Mouse (Mus musculus): ENCODE measurements around the gene Yju2.
"Not testable (repeated sequence)": the region's sequence is repeated elsewhere in the genome, so short reads cannot be mapped to it uniquely, and the experiment has no call there.

Gene Yju2
- long read RNA-seq, experiment 1, transcript Yju2-201 (8 exons, 1,660 nt) = major isoform, 5 of 6 reads
- long read RNA-seq, experiment 1, partial matches to known transcripts = 0 of 6 reads
- long read RNA-seq, experiment 1, other reads (novel, unspliced or antisense) = 1 of 6 reads
- long read RNA-seq, experiment 2, transcript Yju2-201 (8 exons, 1,660 nt) = major isoform, 7 of 13 reads
- long read RNA-seq, experiment 2, partial matches to known transcripts = 3 of 13 reads
- long read RNA-seq, experiment 2, other reads (novel, unspliced or antisense) = 3 of 13 reads

DNA sequence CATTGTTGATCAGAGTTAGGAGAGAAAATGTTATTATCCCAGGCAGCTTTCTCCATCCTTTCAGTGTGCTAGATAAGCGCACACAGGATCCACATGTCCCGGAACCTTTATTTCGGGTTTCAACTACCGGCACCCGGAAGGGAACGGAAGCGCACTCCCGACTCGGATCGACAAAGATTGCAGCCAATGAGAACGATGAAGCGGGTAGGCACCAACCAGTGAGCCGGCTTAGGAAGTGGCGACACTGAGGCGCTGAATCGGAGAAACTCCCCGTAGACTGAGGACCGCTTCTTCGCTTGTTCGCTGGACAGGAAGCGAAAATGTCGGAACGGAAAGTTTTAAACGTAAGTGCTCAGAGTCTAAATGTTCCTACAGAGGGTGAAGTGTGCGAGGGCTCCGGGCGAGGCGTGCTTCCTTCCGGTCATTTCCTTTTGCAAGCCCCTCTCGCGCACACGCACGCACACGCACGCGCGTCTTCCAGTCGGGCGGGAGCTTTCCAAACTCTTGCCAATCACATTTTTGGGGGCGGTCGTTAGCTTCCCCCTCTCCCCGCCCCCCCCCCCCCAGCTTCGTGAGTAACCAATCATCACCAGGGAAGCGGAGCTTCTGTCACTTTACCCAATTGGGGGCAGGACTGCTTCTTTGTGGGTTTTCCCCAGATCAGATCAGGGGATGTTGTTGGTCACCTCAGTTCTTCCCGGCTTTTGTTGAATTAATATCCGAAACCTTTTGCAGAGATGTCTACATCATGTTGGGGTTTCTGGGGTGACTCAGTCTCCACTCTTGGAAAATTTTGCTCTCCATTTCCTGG, at the start of gene Yju2:
TSS of gene Yju2 (plus strand) at position 182 of the 811 bp plus-strand sequence.
- intact Hi-C loops (cut with DNase I) = loop anchor here (5.0 to 10.0 kb wide), 2 partner anchors 53 to 254 kb away; no protein-coding TSS in a partner anchor

DNA sequence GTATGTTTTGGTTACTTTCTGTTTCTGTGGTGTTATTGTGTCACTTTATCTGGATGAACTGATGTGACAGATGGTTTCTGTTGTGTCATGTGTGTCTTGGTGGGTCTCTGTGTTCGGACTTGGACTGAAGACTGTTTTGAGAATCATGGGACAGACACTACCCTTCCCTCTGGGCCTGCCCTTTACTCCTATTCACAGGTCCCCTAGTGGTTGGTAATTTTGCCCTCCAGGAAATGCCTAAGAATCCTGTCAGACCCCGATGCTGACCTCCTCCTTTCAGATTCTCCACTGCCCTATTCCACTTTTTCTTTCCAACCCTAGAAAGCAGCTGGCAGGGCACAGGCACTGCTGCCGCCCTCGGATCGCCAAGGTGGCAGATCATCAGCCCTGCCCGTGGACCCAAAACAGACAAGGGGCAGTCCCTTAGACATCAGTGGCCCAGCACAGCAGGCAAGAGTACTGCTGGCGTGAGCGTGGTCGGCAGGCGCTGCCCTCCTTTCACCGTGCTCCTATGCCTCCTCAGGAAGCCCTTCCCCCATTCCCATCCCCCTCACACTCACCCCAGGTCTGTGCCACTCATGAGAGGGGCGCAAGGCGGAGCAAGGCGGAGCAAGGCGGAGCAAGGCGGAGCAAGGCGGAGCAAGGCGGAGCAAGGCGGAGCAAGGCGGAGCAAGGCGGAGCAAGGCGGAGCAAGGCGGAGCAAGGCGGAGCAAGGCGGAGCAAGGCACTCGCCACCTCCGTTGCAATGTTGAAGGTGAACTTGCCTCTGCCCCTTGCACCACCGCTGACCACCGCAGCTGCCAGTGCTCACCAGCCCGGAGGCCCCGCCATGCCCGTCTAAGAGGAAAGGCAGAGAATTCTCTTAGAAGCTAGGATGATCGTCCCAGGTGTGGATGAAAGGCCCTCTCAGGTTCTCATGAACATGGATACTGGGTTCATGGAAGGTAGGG, 27.1 kb upstream of the Yju2 start:
- intact Hi-C loops (cut with DNase I) = no loop called here

DNA sequence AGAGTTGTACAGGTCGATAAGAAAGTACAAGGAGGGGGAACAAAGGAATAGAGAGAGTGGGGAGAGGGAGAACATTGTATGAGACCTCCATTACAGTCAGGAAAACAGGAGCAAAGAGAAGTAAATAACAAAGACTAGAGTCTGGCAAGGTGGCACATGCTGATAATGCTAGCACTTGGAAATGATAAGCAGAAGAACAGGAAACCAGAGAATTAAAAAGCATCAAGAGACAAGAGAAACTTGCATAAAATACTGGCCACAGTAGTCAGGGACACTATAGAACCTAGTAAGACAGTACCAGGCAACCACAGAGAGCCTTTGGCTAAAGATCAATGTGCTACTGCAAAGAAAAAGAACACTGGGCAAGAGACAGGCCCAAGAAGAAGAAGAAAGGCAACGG, 26.3 kb upstream of the Yju2 start:
- intact Hi-C loops (cut with DNase I) = no loop called here

DNA sequence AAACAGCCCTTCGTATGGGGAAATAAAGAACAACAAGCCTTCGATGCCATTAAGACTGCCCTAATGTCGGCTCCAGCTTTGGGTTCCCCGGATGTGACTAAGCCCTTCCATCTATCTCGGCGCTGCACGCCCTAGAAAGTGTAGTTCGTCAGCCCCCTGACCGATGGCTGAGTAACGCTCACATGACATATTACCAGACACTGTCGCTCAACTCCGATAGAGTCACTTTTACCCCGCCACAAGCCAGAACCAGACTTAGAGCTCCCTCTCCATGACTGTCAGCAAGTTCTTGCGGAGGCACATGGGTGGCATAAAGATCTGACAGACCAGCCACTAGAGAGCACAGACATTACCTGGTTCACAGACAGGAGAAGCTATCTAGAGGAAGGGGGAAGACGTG, 25.7 kb upstream of the Yju2 start:
- intact Hi-C loops (cut with DNase I) = no loop called here

DNA sequence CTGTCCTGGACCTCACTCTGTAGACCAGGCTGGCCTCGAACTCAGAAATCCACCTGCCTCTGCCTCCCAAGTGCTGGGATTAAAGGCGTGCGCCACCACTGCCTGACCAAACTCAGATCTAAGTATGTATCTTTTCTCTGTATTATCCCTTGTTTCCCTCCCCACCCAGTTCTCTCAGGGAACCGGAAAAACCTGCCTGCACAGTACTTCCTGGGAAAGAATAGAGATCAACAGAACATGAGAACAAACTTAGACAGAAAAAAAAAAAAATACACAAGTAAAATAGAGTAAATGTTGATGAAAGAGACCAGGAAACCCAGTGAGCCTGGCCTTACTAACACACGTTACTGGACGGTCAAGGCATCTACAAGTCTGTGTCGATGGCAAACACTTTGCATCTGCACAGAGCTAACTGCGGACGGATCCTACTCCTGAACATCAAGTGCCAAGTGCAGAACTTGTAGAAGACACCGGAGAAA, 14.5 kb upstream of the Yju2 start:
- intact Hi-C loops (cut with DNase I) = not testable (repeated sequence)

DNA sequence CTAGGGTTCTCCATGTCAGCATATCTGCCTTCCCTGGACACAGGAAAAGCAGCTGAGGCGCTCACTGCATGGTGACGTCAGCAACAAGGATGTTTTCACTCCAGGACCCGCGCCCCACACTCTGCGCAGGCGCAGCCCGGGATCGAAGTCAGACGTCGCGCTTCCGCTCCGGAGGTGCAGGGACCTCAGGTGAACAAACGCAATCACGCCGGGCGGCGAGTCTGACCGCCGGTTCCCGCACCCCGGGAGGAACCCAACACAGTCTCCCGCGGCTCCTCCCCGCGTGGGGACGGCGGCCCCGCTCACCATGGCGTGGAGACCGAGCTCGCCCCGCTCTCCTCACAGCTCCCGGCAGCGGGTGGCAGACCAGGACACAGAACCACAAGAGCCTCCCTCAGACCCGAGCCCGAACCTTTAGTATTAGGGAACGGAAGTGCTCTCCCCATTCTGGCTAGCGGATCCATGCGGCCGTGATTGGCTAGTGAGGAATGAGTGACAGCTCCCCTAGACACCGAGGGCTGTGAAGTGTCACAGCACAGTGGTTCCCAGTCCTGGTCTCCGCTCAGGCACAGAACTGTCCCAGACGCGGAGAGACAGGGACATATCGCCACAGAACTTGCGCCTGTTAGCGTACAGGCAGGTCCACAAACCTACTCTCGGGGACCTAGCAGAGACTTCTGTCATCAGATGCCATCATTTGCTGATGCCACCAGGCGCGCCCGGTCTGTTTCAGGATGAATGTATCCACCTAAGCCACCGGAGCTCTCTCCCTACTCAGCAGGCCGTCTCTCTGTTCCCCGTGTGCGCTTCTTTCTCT, 13.8 kb upstream of the Yju2 start:
- intact Hi-C loops (cut with DNase I) = loop anchor here (5.0 kb wide), 1 partner anchor 53 kb away; the partner anchor contains the start of gene Zfp959

DNA sequence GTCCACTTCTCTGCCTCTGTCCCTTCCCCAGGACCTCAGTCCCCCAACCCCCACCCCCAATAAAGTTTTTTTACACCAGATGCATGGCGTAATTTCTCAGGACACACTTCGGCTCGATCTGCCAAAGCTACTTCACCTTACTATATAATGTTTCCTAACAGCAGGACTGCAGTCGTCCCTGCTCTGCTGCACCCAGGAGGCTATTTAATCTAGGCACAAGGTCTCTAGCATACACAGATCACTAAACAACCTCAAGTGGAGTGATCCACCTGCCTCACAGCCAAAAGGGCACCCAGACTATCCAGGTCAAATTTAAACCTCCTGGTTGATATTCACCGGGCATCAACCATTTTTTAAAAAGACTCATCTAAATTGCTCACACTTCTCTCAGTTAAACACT, 13.2 kb upstream of the Yju2 start:
- intact Hi-C loops (cut with DNase I) = loop anchor here (5.0 kb wide), 1 partner anchor 53 kb away; the partner anchor contains the start of gene Zfp959

DNA sequence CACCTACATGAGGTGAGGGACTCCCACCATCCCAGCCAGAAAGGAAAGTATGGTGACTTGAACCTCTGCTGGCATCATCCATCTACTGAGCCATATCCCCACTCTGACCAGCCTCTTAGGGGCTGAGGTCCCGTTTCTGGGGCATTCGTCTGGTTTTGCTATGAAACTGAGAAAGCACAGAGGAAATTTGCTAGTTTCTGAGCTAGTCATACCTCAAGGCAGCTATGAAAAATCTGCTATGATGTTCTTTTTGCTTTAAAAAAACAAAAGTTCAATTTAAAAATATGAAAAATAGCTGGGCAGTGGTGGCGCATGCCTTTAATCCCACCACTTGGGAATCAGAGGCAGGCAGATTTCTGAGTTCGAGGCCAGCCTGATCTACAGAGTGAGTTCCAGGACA, 10.3 kb upstream of the Yju2 start:
- intact Hi-C loops (cut with DNase I) = loop anchor here (5.0 kb wide), 1 partner anchor 56 kb away; the partner anchor contains the start of gene Zfp959

DNA sequence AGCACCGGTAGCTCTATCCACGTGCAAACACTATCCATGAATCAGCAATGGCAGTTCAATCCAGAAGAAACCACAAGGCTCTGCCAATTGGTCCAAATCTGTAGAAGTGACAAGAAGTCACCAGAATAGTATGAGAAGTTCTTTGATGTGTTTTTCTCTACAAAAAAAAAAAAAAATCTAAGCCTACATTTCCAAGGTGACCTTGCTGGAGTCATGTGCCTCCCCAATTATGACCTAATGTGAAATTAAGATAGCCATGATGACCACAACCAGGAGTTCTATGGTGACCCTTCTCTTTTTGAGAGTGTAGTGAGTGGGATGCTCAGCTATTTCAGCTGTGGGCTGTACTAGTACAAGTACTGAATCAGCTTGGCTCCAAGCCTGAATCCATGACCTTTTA, 9.5 kb upstream of the Yju2 start, which contains the start of gene Zfp119b:
TSS of gene Zfp119b (minus strand) at position 101 of the 400 bp plus-strand sequence.
- intact Hi-C loops (cut with DNase I) = loop anchor here (5.0 kb wide), 1 partner anchor 57 kb away; the partner anchor contains the start of gene Zfp959

DNA sequence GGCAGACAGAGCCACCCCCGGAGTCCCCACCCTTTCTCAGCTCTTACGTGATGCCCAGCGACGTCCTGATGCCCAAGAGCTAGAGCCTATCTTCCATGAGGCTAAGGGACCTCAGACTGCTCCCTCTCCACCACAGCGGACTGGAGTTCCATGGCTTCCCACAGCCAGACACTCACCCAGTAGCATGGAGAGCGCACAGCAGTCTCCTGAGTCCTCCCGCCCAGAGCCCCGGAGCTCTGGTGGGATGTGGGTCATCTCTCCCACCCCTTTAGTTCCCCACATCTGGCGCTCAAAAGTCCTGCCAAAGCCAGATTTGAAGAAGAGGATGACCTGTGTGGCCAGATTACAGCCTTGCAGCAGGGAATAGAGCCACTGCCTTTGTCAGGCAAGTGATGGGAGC, 8.3 kb upstream of the Yju2 start:
- intact Hi-C loops (cut with DNase I) = loop anchor here (5.0 to 10.0 kb wide), 2 partner anchors 68 to 246 kb away; no protein-coding TSS in a partner anchor

DNA sequence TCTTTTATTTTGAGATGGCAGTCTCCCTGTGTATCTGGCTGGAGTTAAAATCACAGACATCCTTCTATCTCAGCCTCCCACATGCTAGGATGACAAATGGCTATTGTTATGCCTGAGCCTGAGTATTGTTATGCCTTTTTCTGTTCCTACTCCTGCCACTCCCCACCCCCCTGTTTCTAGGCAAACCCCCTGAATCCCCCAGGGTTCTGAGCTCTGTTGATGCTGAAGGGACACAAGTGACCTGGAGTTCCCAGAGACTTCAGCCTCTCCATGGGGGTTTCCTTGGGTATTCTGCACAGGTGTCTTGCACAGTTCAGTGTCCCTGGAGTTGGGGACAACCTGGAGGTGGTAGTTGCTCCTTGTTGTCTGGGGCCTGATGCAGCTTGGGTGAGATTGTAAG, 6.9 kb upstream of the Yju2 start:
- intact Hi-C loops (cut with DNase I) = loop anchor here (5.0 to 10.0 kb wide), 2 partner anchors 70 to 247 kb away; no protein-coding TSS in a partner anchor

DNA sequence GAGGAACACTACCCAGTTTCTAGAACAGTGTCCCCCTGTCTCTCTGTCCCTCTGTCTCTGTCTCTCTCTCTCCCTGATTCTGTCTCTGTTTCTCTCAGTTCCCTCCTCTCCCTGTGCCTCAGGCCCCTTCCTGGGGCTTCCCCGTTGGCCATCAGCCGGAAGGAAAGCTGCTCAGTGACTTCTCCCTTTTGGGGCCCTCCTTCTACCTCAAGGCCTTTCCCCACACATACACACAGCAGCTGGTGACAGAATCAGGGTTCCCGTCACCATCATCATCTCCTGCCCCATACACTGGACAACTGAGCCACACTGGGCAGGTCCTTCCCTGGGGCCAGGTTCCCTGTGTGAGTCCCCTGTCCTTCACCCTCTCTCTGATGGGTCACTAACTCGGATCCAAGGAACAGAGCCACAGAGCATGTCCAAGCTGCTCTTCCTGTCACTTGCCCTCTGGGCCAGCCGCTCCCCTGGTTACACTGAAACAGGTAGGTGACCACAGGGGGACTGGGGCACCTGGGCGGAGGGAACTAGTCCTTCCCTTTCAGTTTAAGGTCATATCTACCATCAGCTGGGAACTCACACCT, 6.4 kb upstream of the Yju2 start, which contains the start of gene Ebi3:
TSS of gene Ebi3 (plus strand) at position 194 of the 581 bp plus-strand sequence.
- intact Hi-C loops (cut with DNase I) = loop anchor here (5.0 to 10.0 kb wide), 2 partner anchors 70 to 248 kb away; no protein-coding TSS in a partner anchor

DNA sequence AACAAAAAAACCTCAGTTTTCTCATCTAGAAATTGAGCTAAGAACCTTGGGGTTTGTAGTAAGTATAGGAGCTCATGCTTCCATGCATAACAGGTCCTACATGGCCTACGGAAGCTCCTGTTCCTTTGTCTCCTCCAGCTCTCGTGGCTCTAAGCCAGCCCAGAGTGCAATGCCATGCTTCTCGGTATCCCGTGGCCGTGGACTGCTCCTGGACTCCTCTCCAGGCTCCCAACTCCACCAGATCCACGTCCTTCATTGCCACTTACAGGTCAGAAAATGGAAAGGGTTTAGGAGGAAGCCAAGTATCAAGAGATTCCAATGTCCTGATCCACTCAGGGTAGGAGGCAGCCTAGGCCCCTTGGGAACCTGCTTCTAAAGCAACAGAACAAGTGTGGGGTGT, 5.1 kb upstream of the Yju2 start:
- intact Hi-C loops (cut with DNase I) = loop anchor here (5.0 to 10.0 kb wide), 2 partner anchors 71 to 249 kb away; no protein-coding TSS in a partner anchor

DNA sequence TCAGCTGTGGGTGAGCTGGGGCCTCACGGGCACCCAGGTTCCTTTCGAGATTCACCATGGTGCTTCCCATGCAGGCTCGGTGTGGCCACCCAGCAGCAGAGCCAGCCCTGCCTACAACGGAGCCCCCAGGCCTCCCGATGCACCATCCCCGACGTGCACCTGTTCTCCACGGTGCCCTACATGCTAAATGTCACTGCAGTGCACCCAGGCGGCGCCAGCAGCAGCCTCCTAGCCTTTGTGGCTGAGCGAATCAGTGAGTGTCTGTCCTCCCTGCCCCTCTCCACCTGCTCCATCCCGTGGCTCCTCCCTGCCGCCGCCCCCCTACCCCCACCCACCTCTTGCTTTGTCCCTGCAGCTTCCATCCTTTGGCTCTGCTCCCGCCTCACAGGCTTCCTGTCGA, 4.7 kb upstream of the Yju2 start:
- intact Hi-C loops (cut with DNase I) = loop anchor here (5.0 to 10.0 kb wide), 2 partner anchors 72 to 249 kb away; no protein-coding TSS in a partner anchor

DNA sequence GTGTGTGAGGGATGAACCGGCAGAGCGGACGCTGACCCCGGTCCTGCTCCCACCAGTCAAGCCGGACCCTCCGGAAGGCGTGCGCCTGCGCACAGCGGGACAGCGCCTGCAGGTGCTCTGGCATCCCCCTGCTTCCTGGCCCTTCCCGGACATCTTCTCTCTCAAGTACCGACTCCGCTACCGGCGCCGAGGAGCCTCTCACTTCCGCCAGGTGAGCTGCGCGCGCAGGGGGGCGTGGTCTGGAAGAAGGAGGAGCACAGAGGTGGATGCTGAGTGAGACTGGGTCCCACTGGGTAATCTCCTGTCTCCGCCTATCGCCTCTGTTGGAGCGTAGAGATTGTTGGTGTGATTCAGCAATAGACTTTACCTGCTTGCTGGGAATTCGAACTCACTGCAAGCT, 2.8 kb upstream of the Yju2 start:
- intact Hi-C loops (cut with DNase I) = loop anchor here (5.0 to 10.0 kb wide), 2 partner anchors 56 to 251 kb away; no protein-coding TSS in a partner anchor

DNA sequence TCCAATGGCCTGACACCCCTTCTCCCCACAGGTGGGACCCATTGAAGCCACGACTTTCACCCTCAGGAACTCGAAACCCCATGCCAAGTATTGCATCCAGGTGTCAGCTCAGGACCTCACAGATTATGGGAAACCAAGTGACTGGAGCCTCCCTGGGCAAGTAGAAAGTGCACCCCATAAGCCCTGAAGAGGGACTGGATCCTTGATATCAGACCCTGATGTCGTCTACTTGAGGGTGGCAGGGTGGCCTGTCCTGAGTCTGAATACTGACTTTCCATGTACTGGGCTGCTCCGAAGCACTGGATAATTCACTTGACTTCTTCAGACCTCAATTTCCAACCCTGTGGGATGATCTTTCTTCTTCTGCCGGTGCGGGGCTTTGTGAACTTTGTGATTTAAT, 2.3 kb upstream of the Yju2 start:
- intact Hi-C loops (cut with DNase I) = loop anchor here (5.0 to 10.0 kb wide), 2 partner anchors 56 to 252 kb away; no protein-coding TSS in a partner anchor

DNA sequence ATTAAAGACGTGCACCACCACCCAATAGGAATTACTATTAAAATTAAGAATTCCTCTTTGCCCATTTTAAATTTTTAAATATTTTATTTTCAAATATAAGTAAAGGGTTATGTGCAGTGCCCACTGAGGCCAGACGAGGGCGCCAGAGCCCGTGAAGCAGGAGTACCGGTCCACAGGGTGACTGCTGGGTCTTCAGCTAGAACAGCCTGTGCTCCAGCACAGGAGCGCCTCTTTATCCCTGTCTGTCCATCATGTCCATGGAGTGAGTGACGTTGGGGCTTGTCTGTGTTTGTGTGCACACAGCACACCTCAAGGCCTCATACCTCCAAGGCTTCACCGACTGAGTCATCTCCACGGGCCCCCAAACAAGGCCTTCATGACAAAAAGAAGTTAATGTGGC, 1.7 kb upstream of the Yju2 start:
- intact Hi-C loops (cut with DNase I) = loop anchor here (5.0 to 10.0 kb wide), 2 partner anchors 55 to 252 kb away; no protein-coding TSS in a partner anchor

DNA sequence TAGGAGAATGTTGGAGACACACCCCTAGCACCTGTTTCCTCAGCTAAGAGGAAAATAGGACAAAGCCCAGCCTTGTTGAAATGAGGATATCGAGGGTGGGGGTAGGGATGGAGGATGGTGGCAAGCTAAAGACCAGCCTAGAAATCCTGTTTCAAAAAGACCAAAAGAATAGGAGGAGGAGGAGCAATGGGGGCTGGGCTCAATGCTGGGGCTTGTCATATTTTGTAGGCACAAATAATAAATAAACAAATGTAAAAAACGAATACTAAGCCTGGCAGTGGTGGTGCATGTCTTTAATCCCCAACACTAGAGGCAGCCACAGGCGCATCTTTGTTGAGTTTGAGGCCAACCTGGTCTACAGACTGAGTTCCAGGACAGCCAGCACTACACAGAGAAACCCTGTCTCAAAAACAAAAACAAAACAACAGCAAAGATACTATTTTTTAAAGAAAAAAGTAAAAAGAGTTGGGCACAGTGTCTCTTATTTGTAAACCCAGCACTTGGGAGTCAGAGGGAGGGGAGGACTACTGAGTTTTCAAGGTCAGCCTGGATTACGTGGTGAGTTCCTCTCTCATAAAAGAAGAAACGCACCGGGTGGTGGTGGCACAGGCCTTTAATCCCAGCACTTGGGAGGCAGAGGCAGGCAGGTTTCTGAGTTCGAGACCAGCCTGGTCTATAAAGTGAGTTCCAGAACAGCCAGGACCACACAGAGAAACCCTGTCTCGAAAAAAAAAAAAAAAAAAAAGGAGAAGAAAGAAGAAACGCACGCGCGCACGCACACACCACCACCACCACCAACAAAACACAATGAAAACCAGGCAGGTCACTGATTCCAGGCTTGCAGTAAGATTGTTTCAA, 944 bp upstream of the Yju2 start:
- intact Hi-C loops (cut with DNase I) = loop anchor here (5.0 to 10.0 kb wide), 2 partner anchors 54 to 253 kb away; no protein-coding TSS in a partner anchor
